Mouse (Mus musculus): Measurements from ENCODE around the gene Tars.
A peak's percentile ranks its signal among the peaks of the same experiment; 100 is the strongest.

Gene Tars

DNA sequence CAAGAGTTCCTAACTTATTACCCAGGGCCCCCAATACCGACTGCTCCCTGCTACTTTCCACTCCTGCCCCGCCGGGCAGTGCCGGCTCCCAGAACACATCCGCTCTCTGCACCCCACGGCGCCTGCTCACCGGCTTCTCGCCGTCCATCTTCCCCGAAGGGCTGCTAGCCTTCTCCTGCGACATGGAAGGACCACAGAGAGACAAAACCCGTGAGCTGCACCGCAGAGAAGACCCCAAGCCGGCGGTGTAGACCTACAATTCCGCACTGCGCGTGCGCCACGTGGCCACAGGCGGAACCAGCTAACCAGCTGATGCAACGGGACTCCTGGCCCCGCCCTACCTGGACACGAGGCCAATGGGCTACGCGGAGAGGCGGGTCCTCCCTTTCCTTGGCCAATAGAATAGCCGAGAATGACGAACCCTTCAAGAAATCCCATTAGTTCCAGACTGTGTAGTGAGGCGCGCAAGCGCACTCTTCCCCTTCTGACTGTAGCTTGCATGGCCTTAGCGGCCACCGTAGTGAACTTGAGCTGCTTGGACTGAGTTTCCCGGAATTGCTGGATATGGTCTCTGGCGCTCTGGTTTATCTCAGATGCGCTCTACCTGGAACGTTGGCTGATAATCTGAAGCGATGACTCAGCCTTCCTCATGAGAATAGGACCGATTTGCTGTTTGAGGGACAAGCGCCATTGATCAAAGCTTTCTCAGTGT, at the start of gene Tars:
Gene Tars, minus strand, starts transcription at position 310 of the 712 bp plus-strand sequence.
- DNase-seq: peak; percentile 99

DNA sequence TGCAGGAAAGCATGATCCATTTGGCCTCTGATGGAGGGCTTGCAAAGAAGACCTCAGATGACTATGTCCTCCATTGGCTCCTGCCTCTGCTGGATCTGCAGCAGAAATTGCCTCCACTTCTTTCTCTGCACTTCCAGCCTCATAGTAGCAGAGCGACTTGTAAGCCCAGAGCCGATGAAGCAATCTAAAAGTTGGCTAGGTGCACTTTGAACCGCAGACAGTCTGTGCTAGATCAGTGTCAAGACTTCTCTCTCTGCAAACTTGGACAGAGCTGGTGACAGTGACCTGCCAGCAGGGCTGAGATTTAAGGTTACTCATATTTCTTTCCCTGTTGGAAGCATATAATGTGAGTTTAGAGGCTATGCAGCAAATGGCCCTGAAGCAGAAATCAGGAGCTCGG, 37.9 kb upstream of the Tars start:
- no peak for DNase-seq

DNA sequence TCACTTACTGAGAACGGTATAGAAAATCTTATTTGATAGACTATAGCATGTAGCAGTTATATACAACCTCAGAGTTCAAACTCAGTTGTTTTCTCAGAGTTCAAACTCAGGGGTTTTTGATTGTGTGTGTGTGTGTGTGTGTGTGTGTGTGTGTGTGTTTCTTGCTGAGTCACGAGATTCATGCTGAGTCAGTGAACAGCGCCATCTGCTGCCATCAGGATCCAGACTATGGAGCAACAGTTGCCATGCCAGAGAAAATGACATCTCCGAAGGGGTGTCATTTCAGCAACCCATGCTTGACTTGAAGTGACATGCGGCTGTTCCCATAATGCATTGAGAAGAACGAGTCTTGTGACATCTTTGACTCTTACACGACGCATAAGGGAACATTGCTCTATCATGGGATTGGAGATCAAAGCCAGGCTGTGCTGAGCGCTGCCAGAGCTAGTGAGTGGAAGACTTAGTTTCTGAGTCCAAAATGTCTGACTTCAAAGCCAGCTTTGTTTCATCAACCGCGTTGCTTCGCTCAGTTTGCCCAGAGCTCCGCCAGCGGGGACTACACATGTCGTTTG, 37.3 kb upstream of the Tars start:
- DNase-seq: no peak

DNA sequence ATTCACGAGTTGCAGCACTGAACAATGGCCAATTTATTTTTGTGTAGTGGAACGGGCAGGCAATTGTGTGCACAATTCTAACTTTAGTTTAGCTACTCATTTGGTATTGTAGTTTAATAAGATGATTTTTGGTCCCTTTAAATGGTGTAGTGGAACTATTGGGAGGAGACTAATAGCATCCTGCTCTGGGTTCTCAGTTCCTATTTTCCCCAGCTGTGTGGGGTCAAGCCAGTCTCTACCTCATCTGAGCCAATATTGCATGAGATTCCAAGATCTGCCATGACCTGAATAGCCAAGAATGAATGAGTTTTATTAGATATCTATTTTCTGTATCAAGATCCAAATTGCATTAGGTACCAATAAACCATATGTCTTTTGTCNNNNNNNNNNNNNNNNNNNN, 27.4 kb upstream of the Tars start:
- DNase-seq: no peak

DNA sequence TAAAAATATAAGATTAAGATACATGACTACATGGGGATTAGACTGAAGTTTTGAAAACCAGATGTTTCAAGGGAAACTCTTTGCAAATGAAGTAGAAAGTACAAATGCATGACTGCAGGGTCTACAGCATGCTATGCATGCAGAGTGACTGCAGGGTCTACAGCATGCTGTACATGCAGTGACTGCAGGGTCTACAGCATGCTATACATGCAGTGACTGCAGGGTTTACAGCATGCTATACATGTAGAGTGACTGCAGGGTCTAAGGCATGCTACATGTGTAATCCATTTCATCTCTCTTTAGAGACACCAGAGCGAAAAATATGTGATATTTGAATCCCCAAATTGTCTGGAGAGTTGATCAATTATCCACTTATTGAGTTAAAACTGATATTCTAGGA, 14.0 kb upstream of the Tars start:
- DNase-seq: no peak

DNA sequence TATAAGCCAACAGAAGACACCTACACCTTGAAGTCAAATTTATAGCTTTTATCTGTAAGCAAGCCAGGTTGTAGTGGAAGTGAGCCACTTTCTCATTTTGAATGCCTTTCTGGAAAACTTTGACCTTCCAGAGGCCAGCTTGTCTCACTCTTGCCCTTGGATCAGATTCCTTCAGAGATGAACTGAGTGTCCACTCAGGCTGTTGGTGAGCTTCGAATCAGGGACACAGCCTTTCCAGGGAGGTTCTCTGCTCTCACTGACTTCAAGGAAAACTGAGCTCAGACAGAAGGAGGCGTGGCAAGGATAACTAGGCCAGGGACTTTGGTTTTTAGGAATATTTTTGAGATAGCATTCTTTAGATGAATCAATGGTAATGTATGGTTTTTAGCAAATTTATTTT, 13.1 kb upstream of the Tars start:
- no peak for DNase-seq

DNA sequence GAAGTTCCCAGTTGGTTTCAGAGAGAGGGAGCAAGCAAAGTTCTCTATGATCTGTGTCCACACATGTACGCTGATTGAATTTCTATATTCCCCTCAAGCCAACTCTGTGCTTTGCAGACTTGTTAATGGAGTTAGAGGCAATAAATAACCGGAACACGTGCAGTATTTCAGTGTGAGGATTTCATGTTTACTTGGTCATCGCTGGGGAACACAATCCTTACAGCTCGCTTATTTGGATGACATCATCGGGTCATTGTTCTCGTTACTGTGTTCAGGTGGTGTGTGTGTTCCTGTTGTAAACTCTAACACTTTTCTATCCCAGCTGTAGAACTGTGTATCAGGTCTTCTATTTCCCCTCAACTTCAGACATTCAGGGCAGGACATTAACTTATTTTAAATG, 12.4 kb upstream of the Tars start:
- no peak for DNase-seq

DNA sequence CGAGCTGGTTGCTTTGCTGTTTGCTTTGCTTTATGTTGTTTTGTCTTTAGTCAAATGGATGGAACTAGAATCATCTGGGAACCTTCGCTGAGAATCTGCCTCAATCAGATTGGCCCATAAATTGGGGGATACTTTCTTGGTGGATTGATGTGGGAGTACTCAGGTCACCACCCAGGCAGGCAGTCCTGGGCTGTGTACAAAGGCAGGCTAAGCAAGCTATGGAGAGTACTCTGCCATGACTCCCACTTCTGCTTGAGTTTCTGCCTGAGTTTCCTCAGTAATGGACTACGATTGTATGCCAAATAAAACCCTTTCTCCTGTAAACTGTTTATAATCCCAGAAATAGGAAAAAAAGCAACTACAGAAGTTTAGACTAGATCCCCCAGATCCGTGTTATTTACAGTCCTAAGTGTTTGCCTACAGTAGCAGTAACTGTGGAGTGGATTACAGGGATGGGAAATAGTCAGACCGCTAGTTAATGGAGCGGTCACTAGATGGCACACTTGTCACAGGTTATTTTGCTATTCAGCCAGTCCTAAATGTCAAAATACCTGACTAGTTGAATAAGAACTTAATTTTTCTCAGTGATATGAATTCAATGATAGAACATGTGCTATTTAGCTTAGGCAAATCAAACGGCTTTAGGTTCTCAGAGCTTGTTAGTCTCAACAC, 8.8 kb upstream of the Tars start:
- no peak for DNase-seq

DNA sequence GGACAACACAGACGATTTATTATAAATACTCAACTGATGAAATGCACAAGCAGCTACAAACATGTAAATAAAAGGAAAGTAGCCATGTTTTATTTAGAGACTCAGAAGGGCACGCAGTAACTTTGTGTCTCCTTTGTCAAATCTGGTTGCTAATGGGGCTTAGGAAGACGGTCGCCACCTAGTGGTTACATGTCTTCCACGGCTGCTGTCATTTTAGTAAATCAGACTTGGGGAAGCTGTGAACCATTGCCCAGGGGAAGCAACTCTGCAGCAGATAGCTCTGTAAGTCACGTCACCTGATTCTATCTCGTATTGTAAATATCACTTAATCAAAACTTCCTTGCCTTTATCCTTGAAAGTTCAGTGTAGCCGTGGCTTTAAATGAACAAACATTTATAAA, 7.9 kb upstream of the Tars start:
- DNase-seq: peak; percentile 55

DNA sequence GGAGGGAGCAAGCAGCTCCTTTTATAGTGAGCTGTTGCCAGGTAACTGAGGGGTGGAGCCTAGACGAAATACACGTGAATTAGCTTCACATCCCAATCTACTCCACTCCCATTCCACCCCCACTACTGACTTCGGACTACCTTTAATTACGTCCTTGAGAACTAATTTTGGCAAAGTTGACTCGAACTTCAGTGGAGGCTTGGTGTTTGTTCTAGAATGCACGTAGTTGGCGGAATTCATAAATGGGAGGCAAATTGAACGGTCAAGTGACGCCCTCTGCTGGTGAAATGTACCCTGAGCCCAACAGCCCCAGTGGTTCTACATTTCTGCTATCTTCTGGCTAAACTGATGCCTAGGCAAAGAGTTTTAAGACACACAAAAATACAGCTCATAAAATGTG, 7.3 kb upstream of the Tars start:
- DNase-seq: no peak

DNA sequence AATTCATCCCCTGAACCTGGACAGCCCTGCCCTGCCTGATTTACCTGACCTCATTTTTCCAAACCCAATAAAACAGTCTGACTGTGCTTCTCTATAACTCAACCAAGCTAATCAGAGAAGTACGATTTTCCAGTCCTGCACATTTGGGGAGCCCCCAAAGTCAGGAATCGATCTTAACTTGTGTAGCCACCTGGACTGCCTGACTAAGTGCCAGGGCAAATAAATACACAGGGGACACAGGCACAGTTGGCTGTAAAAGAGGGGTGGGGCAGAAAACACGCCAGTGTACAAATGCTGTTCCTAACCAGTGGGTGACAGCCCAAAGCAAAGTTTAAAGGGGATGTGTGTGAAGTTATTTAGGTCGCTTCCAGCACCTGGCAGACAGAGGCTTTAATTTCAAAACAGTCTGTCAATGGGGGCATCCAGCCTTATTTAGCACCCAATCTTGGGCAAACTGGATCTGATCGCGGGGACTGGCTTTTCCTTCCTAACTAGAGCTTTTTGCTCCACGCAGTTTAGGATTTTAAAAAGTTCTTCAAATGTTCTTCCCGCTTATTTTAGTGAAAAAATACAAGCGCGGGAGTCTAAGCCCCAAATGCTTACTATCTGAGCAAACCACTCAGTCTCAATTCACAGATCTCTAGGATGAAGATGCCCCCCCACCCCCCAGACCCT, 652 bp downstream of the Tars start:
- no peak for DNase-seq

DNA sequence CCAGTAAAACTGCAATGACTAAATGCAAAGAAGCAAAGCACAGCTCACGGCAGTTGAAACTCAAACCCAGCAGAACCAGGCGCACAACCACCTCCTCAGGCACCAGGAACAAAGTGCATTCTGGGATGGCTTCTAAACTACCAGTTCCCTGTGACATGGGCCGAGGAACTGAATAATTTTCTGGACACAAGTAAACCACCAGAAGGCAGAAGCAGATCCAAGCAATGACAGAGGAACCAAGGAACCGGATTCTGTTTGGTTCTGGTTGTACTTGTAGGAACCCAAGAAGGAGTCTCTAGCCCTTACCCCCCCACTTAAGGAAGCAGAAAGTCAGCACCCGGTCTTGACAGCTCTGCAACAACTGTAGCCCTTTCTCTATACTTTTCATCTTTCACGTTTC, 3.0 kb downstream of the Tars start:
- no peak for DNase-seq

DNA sequence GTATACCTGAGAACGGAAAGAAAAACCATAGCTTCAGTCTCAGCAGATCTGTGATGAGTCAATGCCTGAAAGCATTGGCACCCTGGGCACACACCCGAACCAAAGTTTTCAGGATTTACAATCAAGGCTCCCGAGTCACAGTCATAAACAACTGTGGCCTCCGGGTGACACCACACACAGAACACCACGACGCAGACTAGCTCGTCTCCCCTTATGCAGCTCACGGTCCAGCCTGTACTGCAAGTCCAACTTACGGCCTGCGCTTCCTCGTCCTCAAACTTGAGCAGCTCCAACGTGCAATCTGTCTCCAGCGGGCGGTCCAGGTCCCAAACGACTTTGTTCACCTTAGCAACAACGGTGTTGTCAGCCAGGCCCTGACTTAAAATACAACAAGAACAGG, 6.6 kb downstream of the Tars start:
- no peak for DNase-seq

DNA sequence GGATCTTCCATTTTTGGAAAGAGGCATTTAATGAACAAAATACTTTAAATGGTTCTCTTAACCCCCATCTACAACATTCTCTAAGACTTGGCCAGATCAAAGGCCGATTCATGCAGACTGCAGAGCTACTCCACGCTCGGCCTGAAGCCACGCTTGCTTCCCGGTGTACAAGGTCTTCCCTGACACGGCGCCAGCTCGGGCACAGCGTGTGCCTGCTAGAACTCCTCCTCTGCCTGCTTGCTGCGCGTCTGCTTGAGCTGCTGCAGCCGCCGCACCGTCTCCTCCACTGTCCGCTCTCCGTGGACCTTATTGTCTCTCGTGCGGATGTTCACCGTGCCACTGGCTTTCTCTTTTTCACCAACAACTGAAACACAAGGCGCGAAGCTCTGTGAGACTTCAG, 15.7 kb downstream of the Tars start:
- no peak for DNase-seq

DNA sequence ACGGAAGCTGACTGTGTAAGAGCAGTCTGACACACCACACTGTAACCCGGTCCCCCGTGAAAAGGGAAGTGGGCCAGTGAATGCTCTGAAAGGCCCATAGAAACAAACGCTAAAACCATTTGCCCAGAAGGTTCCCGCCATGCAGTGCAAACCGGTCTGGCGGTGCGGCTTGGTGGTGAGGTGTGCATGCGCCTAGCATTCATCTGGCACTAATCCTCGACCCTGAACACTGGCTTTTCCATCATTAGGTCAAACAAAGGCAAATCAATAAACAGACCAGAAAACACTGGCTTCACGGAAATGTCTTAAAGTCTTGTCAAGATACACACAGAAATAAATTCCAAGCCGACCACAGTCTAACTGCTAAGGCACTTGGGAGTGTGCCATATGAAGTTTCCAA, 16.9 kb downstream of the Tars start:
- DNase-seq: no peak

DNA sequence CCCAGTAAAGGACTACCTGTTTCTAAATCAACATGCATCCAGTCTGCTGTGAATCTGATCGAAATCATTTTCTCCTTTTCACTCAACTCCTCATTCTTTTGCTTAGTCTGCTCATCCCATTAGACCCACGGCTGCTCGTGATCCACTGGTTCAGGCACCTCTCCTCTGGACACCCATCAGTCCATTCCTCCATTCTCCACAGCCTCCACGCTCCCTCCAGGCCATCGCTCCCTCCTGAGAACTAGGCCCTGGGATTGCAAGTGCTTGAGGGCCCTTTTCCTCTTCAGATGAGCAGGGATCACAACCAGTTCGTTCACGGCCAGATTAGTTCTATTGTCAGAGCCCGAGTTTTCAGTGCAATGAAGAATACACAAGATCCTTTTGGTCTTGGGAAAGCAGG, 18.8 kb downstream of the Tars start:
- no peak for DNase-seq

DNA sequence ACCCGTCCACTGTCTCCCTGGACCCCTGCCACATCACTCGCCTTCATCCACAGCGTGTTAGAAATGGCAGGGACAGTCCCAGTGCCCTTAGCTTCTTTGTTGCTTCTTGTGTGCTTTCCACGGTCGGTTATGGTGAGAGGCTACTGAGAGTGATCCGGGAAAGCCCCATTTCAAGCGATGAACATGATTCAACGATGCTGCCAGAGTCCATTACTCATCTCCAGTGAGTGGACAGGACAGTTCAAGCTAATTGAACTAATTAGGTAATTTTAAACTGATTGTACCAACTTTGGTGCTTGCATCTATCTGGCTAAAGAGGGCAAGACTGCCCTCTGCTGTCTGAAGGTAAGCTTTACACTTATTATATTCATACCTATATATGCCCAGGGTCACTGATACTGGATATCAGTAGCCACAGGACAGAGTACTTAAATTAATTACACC, 19.4 kb downstream of the Tars start:
- DNase-seq: no peak

DNA sequence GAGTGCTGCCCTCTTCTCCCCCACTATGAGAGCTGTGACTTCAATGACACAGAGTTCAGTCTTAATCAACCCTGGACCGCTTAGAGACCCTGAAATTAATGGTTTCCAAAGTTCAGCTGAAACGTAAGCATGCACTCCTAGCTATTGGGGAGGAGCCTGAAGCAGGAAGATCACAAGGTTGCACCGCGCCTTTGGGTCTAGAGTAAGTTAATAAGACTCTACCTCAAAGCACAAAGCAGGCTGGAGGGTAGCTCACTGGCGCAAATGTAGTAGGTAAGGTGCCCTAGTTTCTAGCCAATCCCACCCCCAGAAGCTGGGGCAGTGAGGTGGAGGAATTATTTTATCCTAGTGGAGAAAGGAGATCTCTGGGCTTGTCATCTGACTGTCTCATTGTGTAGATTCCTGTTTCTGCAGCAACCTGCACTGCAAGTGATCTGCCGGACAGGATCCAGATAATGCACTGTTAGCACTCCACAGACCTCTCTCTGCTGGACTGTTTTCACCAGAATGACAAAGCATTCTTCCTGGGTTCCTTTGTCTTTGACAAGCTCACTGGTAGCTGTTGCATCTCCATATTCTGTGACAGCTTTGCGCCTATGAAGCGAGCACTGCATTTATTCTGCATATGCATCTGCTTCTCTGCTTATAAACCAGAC, 19.9 kb downstream of the Tars start:
- no peak for DNase-seq

DNA sequence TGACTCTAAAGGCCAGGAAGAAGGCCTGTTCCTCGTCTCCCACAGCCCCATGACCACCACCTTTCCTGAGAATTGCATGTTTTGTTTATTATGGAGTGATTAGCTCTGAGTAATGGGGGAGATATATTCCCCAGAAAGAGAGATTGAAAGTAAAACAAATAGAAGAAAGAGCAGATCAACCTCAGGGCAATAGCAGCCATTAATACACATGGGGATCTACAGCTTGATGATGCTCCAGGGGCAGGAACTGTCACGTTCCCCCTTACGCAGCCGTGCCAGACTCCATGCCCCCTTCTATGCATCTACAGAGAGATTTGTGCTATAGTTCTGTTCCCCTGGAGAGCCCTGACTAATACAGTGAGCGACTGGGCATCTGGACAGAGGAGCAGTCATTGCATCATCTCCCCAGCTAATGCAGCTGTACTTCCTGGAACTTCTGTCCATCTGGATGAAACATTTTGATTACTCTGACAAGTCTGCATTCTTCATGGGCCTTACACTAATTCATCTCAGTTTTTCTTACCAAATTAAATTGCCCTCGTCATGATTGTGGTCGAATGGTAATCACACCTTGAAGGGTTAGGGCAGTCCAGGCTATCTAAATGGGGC, 28.9 kb downstream of the Tars start:
- DNase-seq: no peak

DNA sequence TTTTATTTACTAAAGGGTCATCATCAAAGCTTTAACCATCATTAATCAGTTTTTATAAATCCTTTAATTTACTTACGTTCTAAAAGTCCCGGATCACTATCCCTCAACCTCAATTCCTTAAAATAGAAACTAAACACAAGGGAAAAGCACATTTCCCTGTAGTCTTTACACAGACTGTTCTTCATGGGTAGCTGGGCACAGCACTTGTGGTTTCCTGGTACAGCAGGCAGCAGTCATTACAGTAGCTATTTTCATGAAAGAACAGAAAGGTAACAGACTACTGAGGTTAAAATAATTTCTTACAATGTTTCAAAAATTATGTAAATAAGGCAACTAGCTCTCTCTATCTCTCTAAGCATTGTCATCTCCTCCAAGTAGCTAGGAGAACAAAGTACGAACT, 29.9 kb downstream of the Tars start:
- DNase-seq: no peak

DNA sequence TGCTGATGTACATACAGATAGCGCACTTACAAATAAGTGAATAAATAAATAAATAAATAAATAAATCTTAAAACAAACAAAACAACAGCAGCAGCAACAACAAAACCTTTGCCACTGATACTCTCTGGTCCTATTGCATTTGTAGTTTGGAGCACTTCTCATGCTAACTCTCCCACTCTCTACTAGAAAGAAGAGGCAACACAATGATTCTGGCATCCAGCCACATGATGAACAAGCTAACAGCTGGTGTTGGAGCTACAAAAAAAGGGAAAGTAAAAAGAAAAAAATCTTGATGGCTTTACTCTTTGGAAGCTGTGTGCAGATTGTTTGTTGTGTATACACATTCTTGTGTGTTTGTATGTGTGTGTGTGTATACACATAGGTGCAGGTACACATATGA, 34.7 kb downstream of the Tars start:
- DNase-seq: peak; percentile 69

DNA sequence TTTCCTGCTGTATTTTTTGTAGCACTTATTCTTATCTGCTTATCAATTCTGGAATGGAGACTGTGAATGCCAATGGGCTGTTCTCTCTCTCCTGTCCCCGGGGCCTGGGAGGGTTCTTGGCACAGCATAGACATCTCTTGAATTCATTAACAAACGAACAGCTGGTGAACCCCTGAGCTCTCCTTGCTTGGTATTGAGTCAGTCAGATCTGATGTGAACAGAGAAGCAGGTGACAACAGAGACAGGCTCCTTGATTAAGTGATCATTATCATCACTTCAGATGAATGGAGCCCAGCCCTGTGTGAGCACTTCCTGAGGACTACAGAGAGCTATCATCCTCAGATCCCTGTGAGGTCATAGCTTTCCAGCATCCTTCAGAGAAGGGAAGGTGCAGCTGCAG, 35.4 kb downstream of the Tars start:
- DNase-seq: no peak

DNA sequence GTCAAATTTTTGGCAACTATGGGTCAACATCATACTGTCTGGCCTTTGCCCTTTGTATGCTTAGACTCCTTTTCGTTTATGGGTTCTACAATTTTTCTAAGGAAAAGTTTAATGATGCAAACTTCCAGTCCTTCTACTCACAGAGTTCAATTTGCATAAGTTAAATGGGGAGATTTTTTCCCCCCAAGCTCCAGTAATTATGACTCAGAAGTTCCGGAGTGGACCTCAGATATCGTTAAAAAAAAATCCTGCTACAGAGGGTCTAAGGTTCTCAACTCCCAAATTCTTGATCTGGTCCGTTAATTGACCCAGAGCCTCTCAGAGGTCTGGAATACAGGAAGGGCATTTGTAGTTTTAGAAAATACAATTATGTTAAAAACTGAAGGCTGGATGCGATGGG, 37.6 kb downstream of the Tars start:
- DNase-seq: no peak
